Mouse (Mus musculus): ENCODE measurements around the gene Rps8.

DNA sequence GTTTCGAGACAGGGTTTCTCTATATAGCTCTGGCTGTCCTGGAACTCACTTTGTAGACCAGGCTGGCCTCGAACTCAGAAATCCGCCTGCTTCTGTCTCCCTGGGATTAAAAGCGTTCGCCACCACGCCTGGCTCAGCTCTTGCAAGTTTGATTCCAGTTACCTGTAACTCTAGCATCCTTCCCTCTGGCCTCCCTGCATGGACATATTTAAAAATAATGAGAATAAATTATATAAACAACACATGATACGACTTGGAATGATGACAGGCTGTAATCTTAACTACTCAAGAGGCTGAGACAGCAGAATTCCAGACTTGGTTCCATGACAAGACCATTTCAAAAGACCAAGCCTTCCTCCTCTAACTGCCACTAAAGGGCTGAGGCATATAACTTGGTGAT is 34.6 kb upstream of the Rps8 start:
- TF ChIP-seq ETS1 (conservative IDR thresholded peaks at IDR 0.05; ENCODE audit: low read depth, low read length), result no peak
- no peak for TF ChIP-seq EP300 (IDR thresholded peaks at IDR 0.05; ENCODE audit: low read length)
- no peak for TF ChIP-seq TCF12 (IDR thresholded peaks at IDR 0.05; ENCODE audit: low read depth, low read length)
- no peak for TF ChIP-seq POLR2A (IDR thresholded peaks at IDR 0.05; ENCODE audit: low read depth, low read length)
- no peak for TF ChIP-seq MAZ (IDR thresholded peaks at IDR 0.05; ENCODE audit: low read depth, low read length)
- TF ChIP-seq MAFK (IDR thresholded peaks at IDR 0.05; ENCODE audit: insufficient replicate concordance, low read length), result no peak
- no peak for TF ChIP-seq MEF2A (IDR thresholded peaks at IDR 0.05; ENCODE audit: borderline replicate concordance, low read depth, low read length)
- no peak for TF ChIP-seq CTCF (conservative IDR thresholded peaks at IDR 0.05 in 1 of 2, IDR thresholded peaks at IDR 0.05 in 1 of 2; ENCODE audit: low read depth in 2 of 2, low read length in 2 of 2)
- no peak for TF ChIP-seq RCOR1 (conservative IDR thresholded peaks at IDR 0.05; ENCODE audit: low read depth, low read length)
- no peak for TF ChIP-seq KAT2A (IDR thresholded peaks at IDR 0.05; ENCODE audit: insufficient replicate concordance, low read length)
- no peak for TF ChIP-seq HCFC1 (IDR thresholded peaks at IDR 0.05; ENCODE audit: low read depth, low read length)
